28 mouse cellular contexts compared by ENCODE assay signal in the genomic region with DNA sequence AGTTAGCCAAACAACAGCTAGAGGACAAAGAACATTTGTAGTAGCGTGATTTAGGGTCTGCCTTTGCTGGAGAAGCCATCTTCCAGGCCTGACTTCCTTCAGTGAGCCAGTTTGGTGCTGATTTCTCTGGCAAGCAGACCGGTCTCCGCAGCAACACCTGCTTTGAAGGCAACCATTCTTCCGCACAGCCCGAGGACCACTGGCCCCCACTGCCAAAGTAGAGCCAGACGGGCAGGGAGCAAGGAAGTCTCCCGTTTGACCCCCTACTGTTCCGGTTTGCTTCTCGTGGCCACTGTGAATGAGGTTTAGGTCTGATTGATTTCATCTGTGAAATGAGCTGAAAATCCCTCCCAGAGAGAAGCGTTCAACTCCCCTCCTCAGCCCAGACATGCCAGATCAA.
DNase-seq lines count a peak whose midpoint lies in the region; ATAC-seq and TF ChIP-seq lines count a peak whose summit lies in the region.
"Had no signal": no experiment of that assay in that cellular context is flagged by ENCODE, and none has a peak within 500 bp of the region (broad histone marks: within the 10 kb centered on the region; RNA-seq: fewer than 3 reads in every experiment).

No protein-coding gene starts in this region.

- H3K9me3 ChIP-seq in hindbrain, postnatal 0 days (ENCODE audit: low read length) = no peaks in the 10 kb centered on the region
- H3K9me3 ChIP-seq in hindbrain, embryonic 13.5 days = no peaks in the 10 kb centered on the region
- no peaks in the 10 kb centered on the region for H3K9me3 ChIP-seq in limb, embryonic 10.5 days (replicated peaks)
- H3K9me3 ChIP-seq: midbrain, embryonic 15.5 days; stomach, embryonic 15.5 days had no signal

- peak; percentile 55; the same call in 1 of the 2 replicates for ATAC-seq in hindbrain, postnatal 0 days
- ATAC-seq in hindbrain, embryonic 13.5 days (ENCODE audit: low FRiP score) = no peak
- ATAC-seq: forebrain, embryonic 13.5 days; midbrain, embryonic 15.5 days; Patski had no signal

- no peaks in the 10 kb centered on the region for H3K36me3 ChIP-seq in hindbrain, postnatal 0 days (ENCODE audit: insufficient read depth, low read length)
- no peaks in the 10 kb centered on the region for H3K36me3 ChIP-seq in hindbrain, embryonic 13.5 days
- no peaks in the 10 kb centered on the region for H3K36me3 ChIP-seq in limb, embryonic 10.5 days
- H3K36me3 ChIP-seq: heart, embryonic 12.5 days; midbrain, embryonic 15.5 days; stomach, embryonic 15.5 days had no signal

- WGBS in hindbrain, postnatal 0 days = 22% methylated on average over 10 of the region's 10 CpGs
- WGBS in hindbrain, embryonic 13.5 days = 39% methylated on average over 10 of the region's 10 CpGs
- WGBS in limb, embryonic 10.5 days = 67% methylated on average over 10 of the region's 10 CpGs

- H3K9ac ChIP-seq in hindbrain, postnatal 0 days (replicated peaks; ENCODE audit: low read length) = no peak overlapping the region
- no peak overlapping the region for H3K9ac ChIP-seq in hindbrain, embryonic 13.5 days
- H3K9ac ChIP-seq: forebrain, embryonic 13.5 days; heart, embryonic 12.5 days; liver, embryonic 14.5 days; midbrain, embryonic 15.5 days; stomach, embryonic 15.5 days had no signal

- no peak overlapping the region for H3K27ac ChIP-seq in hindbrain, postnatal 0 days
- H3K27ac ChIP-seq in hindbrain, embryonic 13.5 days = no peak overlapping the region
- H3K27ac ChIP-seq in limb, embryonic 10.5 days = peak overlapping the region; percentile 56
- H3K27ac ChIP-seq: forebrain, embryonic 13.5 days; layer of hippocampus, adult 2 months; left cerebral cortex, adult 2 months; liver, embryonic 14.5 days; macrophage; midbrain, embryonic 15.5 days; stomach, embryonic 15.5 days had no signal

- no peak for TF ChIP-seq CTCF in hindbrain, postnatal 0 days (IDR thresholded peaks at IDR 0.05; ENCODE audit: low read depth)
- TF ChIP-seq CTCF in brain, embryonic 14.5 days (IDR thresholded peaks at IDR 0.05; ENCODE audit: borderline replicate concordance, extremely low read depth, insufficient read depth, insufficient read length) = no peak

- no peak overlapping the region for H3K4me2 ChIP-seq in hindbrain, postnatal 0 days (ENCODE audit: low read depth, low read length)
- no peak overlapping the region for H3K4me2 ChIP-seq in hindbrain, embryonic 13.5 days
- H3K4me2 ChIP-seq: forebrain, embryonic 13.5 days; heart, embryonic 12.5 days; midbrain, embryonic 15.5 days; stomach, embryonic 15.5 days had no signal

- no peaks in the 10 kb centered on the region for H3K4me1 ChIP-seq in hindbrain, postnatal 0 days (ENCODE audit: insufficient read depth, low read length)
- H3K4me1 ChIP-seq in hindbrain, embryonic 13.5 days (replicated peaks) = peaks cover 6% of the 10 kb centered on the region; the same call in 1 of the 2 replicates
- peaks cover 17% of the 10 kb centered on the region for H3K4me1 ChIP-seq in limb, embryonic 10.5 days
- H3K4me1 ChIP-seq: forebrain, embryonic 13.5 days; heart, embryonic 12.5 days; midbrain, embryonic 15.5 days; stomach, embryonic 15.5 days had no signal

- no peak for TF ChIP-seq POLR2A in brain, embryonic 14.5 days (IDR thresholded peaks at IDR 0.05; ENCODE audit: borderline replicate concordance, extremely low read depth, insufficient read depth, insufficient read length, poor library complexity, severe bottlenecking)

- H3K4me3 ChIP-seq in hindbrain, postnatal 0 days (ENCODE audit: low read length) = no peak overlapping the region
- H3K4me3 ChIP-seq in hindbrain, embryonic 13.5 days = no peak overlapping the region
- no peak overlapping the region for H3K4me3 ChIP-seq in limb, embryonic 10.5 days
- H3K4me3 ChIP-seq: forebrain, embryonic 13.5 days; heart, embryonic 12.5 days; layer of hippocampus, adult 2 months; left cerebral cortex, adult 2 months; midbrain, embryonic 15.5 days; stomach, embryonic 15.5 days had no signal

- no peaks in the 10 kb centered on the region for H3K27me3 ChIP-seq in hindbrain, postnatal 0 days (ENCODE audit: insufficient read depth, low read length)
- no peaks in the 10 kb centered on the region for H3K27me3 ChIP-seq in hindbrain, embryonic 13.5 days
- H3K27me3 ChIP-seq in limb, embryonic 10.5 days (ENCODE audit: low read depth, poor library complexity, severe bottlenecking) = no peaks in the 10 kb centered on the region
- H3K27me3 ChIP-seq: forebrain, embryonic 13.5 days; heart, embryonic 12.5 days; midbrain, embryonic 15.5 days; stomach, embryonic 15.5 days had no signal

- peak; percentile 38 for DNase-seq in embryo, embryonic 11 days
- no peak for DNase-seq in embryo, embryonic 10 days (ENCODE audit: low spot score)
- peak; percentile 44 for DNase-seq in hindbrain, postnatal 0 days (ENCODE audit: low spot score)
- peak; percentile 15 for DNase-seq in brain, embryonic 14.5 days (ENCODE audit: low read depth)
- no peak for DNase-seq in limb, embryonic 10.5 days (ENCODE audit: low spot score)
- DNase-seq in adrenal gland, adult 18-20 months (ENCODE audit: low spot score in 2 of 2) = no peak
- DNase-seq: adrenal gland, postnatal 14 days; cerebellum, adult 18-20 months; cerebellum, postnatal 36 days; gastrocnemius, postnatal 25 days; heart, adult 18-20 months; heart, postnatal 4 days; kidney, adult 2 months; kidney, postnatal 36 days; liver; lung, adult 2 months; lung, postnatal 10 days; right cerebral cortex, postnatal 25 days had no signal

Comparison
In these comparisons a context has a peak if more than half of its experiments do, and no peak if none do; other contexts are left out.
1. DNase-seq: peak in embryo, embryonic 11 days (single experiment), hindbrain, postnatal 0 days (single experiment) and brain, embryonic 14.5 days (single experiment); none in embryo, embryonic 10 days (single experiment), limb, embryonic 10.5 days (single experiment) and adrenal gland, adult 18-20 months (0 of 2).